Mouse (Mus musculus) lung, adult 2 months (tissue): ENCODE results near the gene Mcm3ap.

ENCODE experiments used
- CTCF ChIP-seq: fragments of 200-500 bp; IDR thresholded peaks from 2 replicates; pipeline ENCODE4 v1.5.1; 2011; ENCODE audit warnings: mild to moderate bottlenecking, low read length, control low read depth; ENCODE audit not compliant: insufficient read depth
- POLR2A ChIP-seq: fragments of 200-500 bp; IDR thresholded peaks from 2 replicates; pipeline ENCODE4 v1.6.1; 2011; ENCODE audit warnings: low read depth, mild to moderate bottlenecking, control low read depth, low read length, borderline replicate concordance; ENCODE audit errors: extremely low read depth

DNA sequence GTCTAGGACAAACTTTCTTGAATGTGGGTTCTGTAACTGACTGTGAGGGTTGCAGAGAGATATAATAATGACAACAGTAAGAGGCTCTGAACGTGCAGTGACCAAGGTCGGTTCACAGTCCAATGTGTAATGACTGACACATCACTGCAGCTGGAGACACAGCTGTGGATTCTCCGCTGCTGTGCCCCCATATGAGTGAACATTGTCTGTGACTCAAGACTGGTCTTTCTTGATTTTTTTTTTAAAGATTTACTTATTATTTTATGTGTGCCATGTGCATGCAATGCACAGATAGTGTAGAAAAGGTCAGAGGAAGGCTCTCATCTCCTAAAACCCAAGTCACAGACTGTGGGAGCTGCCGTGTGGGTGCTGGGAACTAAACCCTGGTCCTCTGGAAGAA is 28.8 kb downstream of the Mcm3ap start:
- TF ChIP-seq POLR2A (no peak), CTCF (no peak)
